Mouse (Mus musculus): ENCODE measurements around the gene F12.
A peak's percentile ranks its signal among the peaks of the same experiment; 100 is the strongest.

Gene F12

GRCm38 (mm10) chr13:55371007-55371681 lies 55.4 kb downstream of the F12 start:
- DNase-seq, result no peak

- DNase-seq, result peak; percentile 66
Observed at GRCm38 (mm10) chr13:55370234-55370633, 56.4 kb downstream of the F12 start.

GRCm38 (mm10) chr13:55369531-55370114 lies 57.0 kb downstream of the F12 start, which contains the start of gene Rgs14:
Gene Rgs14 (plus strand): TSS chr13:55369732.
- DNase-seq, result peak; percentile 24

GRCm38 (mm10) chr13:55368401-55368800 lies 58.2 kb downstream of the F12 start:
- DNase-seq, result no peak

Data from kidney, postnatal 10 days (tissue).